Mouse (Mus musculus): Measurements from ENCODE around the gene Cops2. TPM values are rescaled to one million over a fixed set of nuclear protein-coding genes. Genes with fewer than 3 reads are reported as not detected.

Cops2 gene
- 106 and 111 TPM in 2 replicates for polyA plus RNA-seq (2014; fragmentation: Nextera tagmentation; extraction: Ambion mirVana)

GRCm38 (mm10) chr2:125858521-125859280, at the start of gene Cops2, which contains the start of gene Galk2:
Gene Cops2, minus strand, starts transcription at chr2:125859139.
Gene Galk2, plus strand, starts transcription at chr2:125859109.
- Histone ChIP-seq H3K4me2 (ENCODE audit: low read depth, severe bottlenecking) (peak within 1 kb of the TSS; percentile 58), H3K9ac (ENCODE audit: low read length) (peak within 1 kb of the TSS; percentile 89), H3K9me3 (ENCODE audit: control insufficient read depth, low read length) (no peaks in the 10 kb centered on the region), H3K27ac (replicated peaks; ENCODE audit: low read depth, low read length) (peak within 1 kb of the TSS; percentile 36), H3K27me3 (ENCODE audit: control insufficient read depth, insufficient read depth, low read length) (no peaks in the 10 kb centered on the region), H3K4me3 (ENCODE audit: low read depth, low read length) (peak within 1 kb of the TSS; percentile 71), H3K4me1 (ENCODE audit: control insufficient read depth, insufficient read depth, low read length) (no peaks in the 10 kb centered on the region), H3K36me3 (ENCODE audit: control insufficient read depth, insufficient read depth, low read length) (no peaks in the 10 kb centered on the region)
- ATAC-seq (ENCODE audit: insufficient number of reproducible peaks, low FRiP score, low TSS enrichment, low read depth) (peak; percentile 97), DNase-seq (ENCODE audit: low spot score) (peak; percentile 92)
- WGBS = 0% methylated on average over 42 of the region's 54 CpGs

DNA sequence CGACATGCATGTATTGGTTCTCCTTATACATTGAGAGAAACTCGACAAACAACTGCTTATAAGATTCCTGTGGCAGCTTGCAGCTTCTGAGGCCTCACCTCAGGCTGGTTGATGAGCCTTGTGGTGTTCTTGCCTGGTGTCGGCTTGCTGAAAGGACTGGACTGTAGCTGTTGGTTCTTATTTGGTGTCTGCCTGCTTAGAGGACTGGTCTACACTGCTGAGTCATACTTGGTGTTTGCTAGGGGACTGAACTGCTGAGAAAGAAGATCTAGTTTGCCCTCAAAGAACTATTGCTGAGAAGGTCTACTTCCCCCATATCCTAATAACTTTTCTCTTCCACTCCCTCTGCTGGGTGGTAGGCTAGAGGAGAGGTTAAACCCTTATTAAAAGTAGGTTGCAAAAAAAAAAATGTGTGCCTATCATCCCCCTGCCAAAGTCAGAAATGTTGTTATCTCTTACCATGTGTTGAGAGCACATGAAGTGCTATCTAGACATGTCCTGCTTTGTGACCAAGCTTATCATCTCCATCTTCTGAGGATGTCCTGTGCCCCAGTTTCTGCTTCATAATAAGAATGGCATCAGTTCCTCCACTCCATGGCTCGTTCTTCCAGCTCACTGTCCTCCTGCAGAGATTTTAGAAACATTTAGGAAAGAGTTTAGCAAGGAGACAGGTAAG, 48.8 kb upstream of the Cops2 start:
- WGBS = 78% methylated on average over 4 of the region's 4 CpGs
- Histone ChIP-seq H3K27me3 (ENCODE audit: control insufficient read depth, insufficient read depth, low read length) (no peaks in the 10 kb centered on the region), H3K9ac (ENCODE audit: low read length) (no peak overlapping the region), H3K36me3 (ENCODE audit: control insufficient read depth, insufficient read depth, low read length) (no peaks in the 10 kb centered on the region; the same call in 1 of the 2 replicates), H3K4me3 (ENCODE audit: low read depth, low read length) (no peak overlapping the region), H3K4me2 (ENCODE audit: low read depth, severe bottlenecking) (no peak overlapping the region), H3K4me1 (ENCODE audit: control insufficient read depth, insufficient read depth, low read length) (no peaks in the 10 kb centered on the region), H3K9me3 (ENCODE audit: control insufficient read depth, low read length) (no peaks in the 10 kb centered on the region), H3K27ac (replicated peaks; ENCODE audit: low read depth, low read length) (no peak overlapping the region)
- DNase-seq (ENCODE audit: low spot score) (no peak), ATAC-seq (ENCODE audit: insufficient number of reproducible peaks, low FRiP score, low TSS enrichment, low read depth) (no peak)

- Histone ChIP-seq H3K4me2 (ENCODE audit: low read depth, severe bottlenecking) (no peak overlapping the region), H3K9ac (ENCODE audit: low read length) (no peak overlapping the region), H3K9me3 (ENCODE audit: control insufficient read depth, low read length) (no peaks in the 10 kb centered on the region), H3K36me3 (ENCODE audit: control insufficient read depth, insufficient read depth, low read length) (no peaks in the 10 kb centered on the region; the same call in 1 of the 2 replicates), H3K27ac (replicated peaks; ENCODE audit: low read depth, low read length) (no peak overlapping the region), H3K4me1 (ENCODE audit: control insufficient read depth, insufficient read depth, low read length) (no peaks in the 10 kb centered on the region), H3K4me3 (ENCODE audit: low read depth, low read length) (no peak overlapping the region), H3K27me3 (ENCODE audit: control insufficient read depth, insufficient read depth, low read length) (no peaks in the 10 kb centered on the region)
- ATAC-seq (ENCODE audit: insufficient number of reproducible peaks, low FRiP score, low TSS enrichment, low read depth) (no peak), DNase-seq (ENCODE audit: low spot score) (no peak)
- 82% methylated on average over 4 of the region's 4 CpGs for WGBS
These were observed 47.6 kb upstream of the Cops2 start for GRCm38 (mm10) chr2:125906407-125907066.

DNA sequence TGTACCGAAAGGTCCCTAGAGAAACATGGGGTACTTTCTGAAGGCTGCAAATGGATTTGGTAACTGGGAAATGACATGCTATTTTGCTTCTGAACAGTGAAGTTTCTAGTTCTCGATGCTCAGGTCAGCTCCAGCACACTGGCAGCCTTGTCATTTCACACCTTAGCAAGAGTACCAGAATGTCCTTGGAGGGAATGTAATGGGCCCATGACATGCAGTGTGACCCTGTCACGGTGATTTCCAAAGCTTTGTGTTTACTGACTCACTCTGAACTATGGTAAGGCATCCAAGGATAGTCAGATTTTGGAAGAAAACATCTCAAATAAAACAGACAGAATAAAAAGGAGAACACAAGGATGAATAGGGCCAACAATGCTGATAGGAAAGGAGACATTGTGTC, 42.5 kb upstream of the Cops2 start:
- 92% methylated on average over 3 of the region's 3 CpGs for WGBS
- Histone ChIP-seq H3K27me3 (ENCODE audit: control insufficient read depth, insufficient read depth, low read length) (no peaks in the 10 kb centered on the region), H3K4me1 (ENCODE audit: control insufficient read depth, insufficient read depth, low read length) (no peaks in the 10 kb centered on the region), H3K36me3 (ENCODE audit: control insufficient read depth, insufficient read depth, low read length) (no peaks in the 10 kb centered on the region; the same call in 1 of the 2 replicates), H3K9ac (ENCODE audit: low read length) (no peak overlapping the region), H3K4me3 (ENCODE audit: low read depth, low read length) (no peak overlapping the region), H3K4me2 (ENCODE audit: low read depth, severe bottlenecking) (no peak overlapping the region), H3K27ac (replicated peaks; ENCODE audit: low read depth, low read length) (no peak overlapping the region), H3K9me3 (ENCODE audit: control insufficient read depth, low read length) (no peaks in the 10 kb centered on the region)
- ATAC-seq (ENCODE audit: insufficient number of reproducible peaks, low FRiP score, low TSS enrichment, low read depth) (no peak), DNase-seq (ENCODE audit: low spot score) (no peak)

DNA sequence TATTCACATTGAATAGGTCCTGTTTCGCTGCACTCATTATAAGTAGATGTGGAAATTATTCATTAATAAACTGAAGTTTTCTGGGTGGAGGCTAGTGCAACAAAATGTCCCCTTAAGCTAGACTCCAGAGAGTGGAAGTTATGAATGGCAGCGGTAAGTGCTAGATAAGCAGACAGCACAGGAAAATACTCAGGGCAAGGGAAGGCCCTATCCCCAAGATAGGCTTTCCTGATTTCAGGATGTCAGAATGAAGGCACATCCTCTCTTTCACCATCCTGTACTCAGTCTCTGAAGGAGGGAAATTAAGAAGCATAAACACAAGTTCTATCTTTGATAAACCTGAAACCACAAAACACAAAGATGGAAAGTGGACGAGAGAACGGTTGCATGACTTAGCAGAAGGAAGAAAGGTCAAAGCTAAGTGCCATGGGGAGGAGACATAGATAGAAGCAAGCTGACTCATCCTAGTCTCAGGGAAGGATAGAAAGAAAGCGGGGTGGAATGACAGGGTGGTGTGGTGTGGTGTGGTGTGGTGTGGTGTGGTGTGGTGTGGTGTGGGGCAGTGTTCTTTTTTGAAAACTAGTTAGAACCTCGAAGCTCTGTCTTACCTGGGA, 42.0 kb upstream of the Cops2 start:
- no peak overlapping the region for H3K4me2 ChIP-seq (ENCODE audit: low read depth, severe bottlenecking)
- H3K36me3 ChIP-seq (ENCODE audit: control insufficient read depth, insufficient read depth, low read length) = no peaks in the 10 kb centered on the region; the same call in 1 of the 2 replicates
- no peaks in the 10 kb centered on the region for H3K9me3 ChIP-seq (ENCODE audit: control insufficient read depth, low read length)
- no peak overlapping the region for H3K4me3 ChIP-seq (ENCODE audit: low read depth, low read length)
- no peaks in the 10 kb centered on the region for H3K27me3 ChIP-seq (ENCODE audit: control insufficient read depth, insufficient read depth, low read length)
- WGBS = 91% methylated on average over 6 of the region's 6 CpGs
- H3K4me1 ChIP-seq (ENCODE audit: control insufficient read depth, insufficient read depth, low read length) = no peaks in the 10 kb centered on the region
- no peak overlapping the region for H3K9ac ChIP-seq (ENCODE audit: low read length)
- no peak overlapping the region for H3K27ac ChIP-seq (replicated peaks; ENCODE audit: low read depth, low read length)
- DNase-seq (ENCODE audit: low spot score) (no peak), ATAC-seq (ENCODE audit: insufficient number of reproducible peaks, low FRiP score, low TSS enrichment, low read depth) (no peak)

- no peak overlapping the region for H3K9ac ChIP-seq (ENCODE audit: low read length)
- H3K4me3 ChIP-seq (ENCODE audit: low read depth, low read length) = no peak overlapping the region
- DNase-seq (ENCODE audit: low spot score) (no peak), ATAC-seq (ENCODE audit: insufficient number of reproducible peaks, low FRiP score, low TSS enrichment, low read depth) (no peak)
- H3K4me1 ChIP-seq (ENCODE audit: control insufficient read depth, insufficient read depth, low read length) = no peaks in the 10 kb centered on the region
- 91% methylated on average over 3 of the region's 3 CpGs for WGBS
- no peak overlapping the region for H3K27ac ChIP-seq (replicated peaks; ENCODE audit: low read depth, low read length)
- H3K4me2 ChIP-seq (ENCODE audit: low read depth, severe bottlenecking) = no peak overlapping the region
- H3K27me3 ChIP-seq (ENCODE audit: control insufficient read depth, insufficient read depth, low read length) = no peaks in the 10 kb centered on the region
- no peaks in the 10 kb centered on the region for H3K36me3 ChIP-seq (ENCODE audit: control insufficient read depth, insufficient read depth, low read length)
- H3K9me3 ChIP-seq (ENCODE audit: control insufficient read depth, low read length) = no peaks in the 10 kb centered on the region
These were observed 37.4 kb upstream of the Cops2 start for GRCm38 (mm10) chr2:125896355-125896754.

DNA sequence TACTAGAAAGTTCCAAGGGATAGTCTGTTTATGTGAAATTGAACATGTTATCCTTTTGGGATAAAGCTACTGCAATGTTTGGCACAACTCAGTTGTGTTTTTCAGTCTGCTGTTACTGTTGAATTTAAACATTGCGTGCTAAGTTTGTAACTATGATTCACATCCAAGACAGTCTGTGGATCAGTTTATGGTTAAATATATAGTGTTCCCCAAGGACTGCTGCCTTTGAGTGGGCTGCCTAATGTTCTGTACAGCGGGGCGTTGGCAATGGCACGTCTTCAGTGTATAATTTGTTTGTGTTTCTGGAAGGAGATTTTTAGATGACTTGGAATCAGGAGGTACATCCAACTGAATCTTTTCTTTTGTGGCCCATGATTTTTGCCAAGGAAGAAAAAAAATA, 36.2 kb upstream of the Cops2 start:
- 85% methylated on average over 4 of the region's 4 CpGs for WGBS
- ATAC-seq (ENCODE audit: insufficient number of reproducible peaks, low FRiP score, low TSS enrichment, low read depth) = no peak
- no peak overlapping the region for H3K9ac ChIP-seq (ENCODE audit: low read length)
- no peak overlapping the region for H3K27ac ChIP-seq (replicated peaks; ENCODE audit: low read depth, low read length)
- no peaks in the 10 kb centered on the region for H3K9me3 ChIP-seq (ENCODE audit: control insufficient read depth, low read length)
- H3K4me3 ChIP-seq (ENCODE audit: low read depth, low read length) = no peak overlapping the region
- DNase-seq (ENCODE audit: low spot score) = no peak
- no peaks in the 10 kb centered on the region for H3K36me3 ChIP-seq (ENCODE audit: control insufficient read depth, insufficient read depth, low read length)
- H3K4me1 ChIP-seq (ENCODE audit: control insufficient read depth, insufficient read depth, low read length) = no peaks in the 10 kb centered on the region
- H3K4me2 ChIP-seq (ENCODE audit: low read depth, severe bottlenecking) = no peak overlapping the region
- H3K27me3 ChIP-seq (ENCODE audit: control insufficient read depth, insufficient read depth, low read length) = no peaks in the 10 kb centered on the region

- Histone ChIP-seq H3K27ac (replicated peaks; ENCODE audit: low read depth, low read length) (no peak overlapping the region), H3K4me1 (ENCODE audit: control insufficient read depth, insufficient read depth, low read length) (no peaks in the 10 kb centered on the region), H3K9me3 (ENCODE audit: control insufficient read depth, low read length) (no peaks in the 10 kb centered on the region), H3K4me3 (ENCODE audit: low read depth, low read length) (no peak overlapping the region), H3K36me3 (ENCODE audit: control insufficient read depth, insufficient read depth, low read length) (no peaks in the 10 kb centered on the region), H3K4me2 (ENCODE audit: low read depth, severe bottlenecking) (no peak overlapping the region), H3K9ac (ENCODE audit: low read length) (no peak overlapping the region), H3K27me3 (ENCODE audit: control insufficient read depth, insufficient read depth, low read length) (no peaks in the 10 kb centered on the region)
- no peak for ATAC-seq (ENCODE audit: insufficient number of reproducible peaks, low FRiP score, low TSS enrichment, low read depth)
- WGBS = 51% methylated on average over 6 of the region's 6 CpGs
- peak; percentile 37 for DNase-seq (ENCODE audit: low spot score)
These were observed 34.2 kb upstream of the Cops2 start for GRCm38 (mm10) chr2:125893096-125893495.

Measured in limb, embryonic 11.5 days (tissue).